Mouse (Mus musculus): ENCODE measurements around the gene Crybb3. TPM values are rescaled to one million over a fixed set of nuclear protein-coding genes. Genes with fewer than 3 reads are reported as not detected.

Gene Crybb3
- polyA plus RNA-seq, 1 experiment, result not detected

DNA sequence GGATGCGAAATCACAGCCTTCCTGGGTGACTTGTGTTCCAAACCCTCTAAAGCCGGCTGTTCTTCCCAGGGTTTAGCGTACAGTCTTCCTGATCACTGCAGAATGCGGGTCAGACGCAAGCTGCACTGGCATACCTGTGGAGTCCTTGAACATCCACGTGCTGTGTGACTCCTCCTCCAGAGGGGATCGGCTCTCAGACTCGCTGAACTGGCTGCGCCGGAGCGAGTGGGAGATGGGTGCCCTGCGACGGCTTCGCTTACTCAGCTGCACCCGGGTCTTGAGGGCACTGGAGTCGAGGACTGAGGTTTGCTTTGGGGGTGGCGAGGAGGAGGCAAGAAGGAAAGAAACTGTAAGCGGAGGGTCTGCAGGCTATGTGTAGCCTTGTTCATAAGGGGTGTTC, 14.1 kb upstream of the Crybb3 start:
- no peak overlapping the region for H3K4me3 ChIP-seq (ENCODE audit: insufficient read depth, low read depth, low read length)
- H3K4me1 ChIP-seq (ENCODE audit: control insufficient read depth, insufficient read depth, low read length), result no peaks in the 10 kb centered on the region
- 92% methylated on average over 18 of the region's 18 CpGs for WGBS
- H3K27ac ChIP-seq (ENCODE audit: insufficient read depth, low read depth, low read length), result no peak overlapping the region
- TF ChIP-seq CTCF (IDR thresholded peaks at IDR 0.05; ENCODE audit: insufficient read depth, low read depth, low read length) (no peak), POLR2A (IDR thresholded peaks at IDR 0.05; ENCODE audit: insufficient read depth, low read depth, low read length) (no peak)

DNA sequence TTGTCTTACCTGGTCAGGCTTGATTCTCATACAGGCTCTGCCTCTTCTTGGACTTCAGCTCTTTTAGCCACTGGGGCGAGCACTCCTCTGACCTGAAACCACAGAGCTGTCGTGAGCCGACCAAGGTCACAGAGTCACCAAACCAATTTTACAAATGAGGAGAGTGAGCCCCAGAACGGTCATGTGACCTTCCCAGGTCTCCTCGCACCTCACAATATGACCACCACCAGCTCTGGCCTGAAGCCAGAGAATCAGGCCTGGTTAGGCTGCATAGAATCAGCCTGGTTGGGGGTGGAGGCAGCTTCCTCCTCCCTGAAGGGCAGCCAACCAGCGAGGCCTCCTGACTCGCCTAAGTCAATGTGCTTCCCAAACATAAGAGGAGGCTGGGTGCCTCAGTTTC, 11.0 kb upstream of the Crybb3 start:
- 75% methylated on average over 7 of the region's 7 CpGs for WGBS
- Histone ChIP-seq H3K27ac (ENCODE audit: insufficient read depth, low read depth, low read length) (no peak overlapping the region), H3K4me3 (ENCODE audit: insufficient read depth, low read depth, low read length) (no peak overlapping the region), H3K4me1 (ENCODE audit: control insufficient read depth, insufficient read depth, low read length) (no peaks in the 10 kb centered on the region)
- TF ChIP-seq CTCF (IDR thresholded peaks at IDR 0.05; ENCODE audit: insufficient read depth, low read depth, low read length) (no peak), POLR2A (IDR thresholded peaks at IDR 0.05; ENCODE audit: insufficient read depth, low read depth, low read length) (no peak)

- 55% methylated on average over 5 of the region's 5 CpGs for WGBS
- Histone ChIP-seq H3K27ac (ENCODE audit: insufficient read depth, low read depth, low read length) (no peak overlapping the region), H3K4me3 (ENCODE audit: insufficient read depth, low read depth, low read length) (no peak overlapping the region)
Observed at GRCm38 (mm10) chr5:113091162-113091561, 9.8 kb upstream of the Crybb3 start.

GRCm38 (mm10) chr5:113090750-113091149, 9.4 kb upstream of the Crybb3 start:
- no peaks in the 10 kb centered on the region for H3K4me1 ChIP-seq (ENCODE audit: control insufficient read depth, insufficient read depth, low read length)
- TF ChIP-seq CTCF (IDR thresholded peaks at IDR 0.05; ENCODE audit: insufficient read depth, low read depth, low read length) (no peak), POLR2A (IDR thresholded peaks at IDR 0.05; ENCODE audit: insufficient read depth, low read depth, low read length) (no peak)
- H3K4me3 ChIP-seq (ENCODE audit: insufficient read depth, low read depth, low read length), result no peak overlapping the region
- no peak overlapping the region for H3K27ac ChIP-seq (ENCODE audit: insufficient read depth, low read depth, low read length)
- WGBS, result 94% methylated on average over 11 of the region's 11 CpGs

More at GRCm38 (mm10) chr5:113091162-113091561, 9.8 kb upstream of the Crybb3 start:
- H3K4me1 ChIP-seq (ENCODE audit: control insufficient read depth, insufficient read depth, low read length), result no peaks in the 10 kb centered on the region
- TF ChIP-seq CTCF (IDR thresholded peaks at IDR 0.05; ENCODE audit: insufficient read depth, low read depth, low read length) (peak; percentile 39; the same call in 1 of the 2 replicates), POLR2A (IDR thresholded peaks at IDR 0.05; ENCODE audit: insufficient read depth, low read depth, low read length) (no peak)

GRCm38 (mm10) chr5:113090077-113090690, 8.8 kb upstream of the Crybb3 start:
- TF ChIP-seq CTCF (IDR thresholded peaks at IDR 0.05; ENCODE audit: insufficient read depth, low read depth, low read length) (no peak), POLR2A (IDR thresholded peaks at IDR 0.05; ENCODE audit: insufficient read depth, low read depth, low read length) (no peak)
- 92% methylated on average over 24 of the region's 24 CpGs for WGBS
- Histone ChIP-seq H3K4me1 (ENCODE audit: control insufficient read depth, insufficient read depth, low read length) (no peaks in the 10 kb centered on the region), H3K4me3 (ENCODE audit: insufficient read depth, low read depth, low read length) (no peak overlapping the region), H3K27ac (ENCODE audit: insufficient read depth, low read depth, low read length) (no peak overlapping the region)

GRCm38 (mm10) chr5:113087465-113087864, 6.1 kb upstream of the Crybb3 start:
- TF ChIP-seq POLR2A (IDR thresholded peaks at IDR 0.05; ENCODE audit: insufficient read depth, low read depth, low read length), result no peak
- no peak for TF ChIP-seq CTCF (IDR thresholded peaks at IDR 0.05; ENCODE audit: insufficient read depth, low read depth, low read length)
- Histone ChIP-seq H3K4me3 (ENCODE audit: insufficient read depth, low read depth, low read length) (no peak overlapping the region), H3K27ac (ENCODE audit: insufficient read depth, low read depth, low read length) (no peak overlapping the region), H3K4me1 (ENCODE audit: control insufficient read depth, insufficient read depth, low read length) (peaks cover 5% of the 10 kb centered on the region)
- 77% methylated on average over 2 of the region's 2 CpGs for WGBS

GRCm38 (mm10) chr5:113086990-113087389, 5.6 kb upstream of the Crybb3 start:
- Histone ChIP-seq H3K4me1 (ENCODE audit: control insufficient read depth, insufficient read depth, low read length) (peaks cover 5% of the 10 kb centered on the region), H3K27ac (ENCODE audit: insufficient read depth, low read depth, low read length) (no peak overlapping the region), H3K4me3 (ENCODE audit: insufficient read depth, low read depth, low read length) (no peak overlapping the region)
- WGBS, result 82% methylated on average over 4 of the region's 4 CpGs
- TF ChIP-seq POLR2A (IDR thresholded peaks at IDR 0.05; ENCODE audit: insufficient read depth, low read depth, low read length) (no peak), CTCF (IDR thresholded peaks at IDR 0.05; ENCODE audit: insufficient read depth, low read depth, low read length) (no peak)

DNA sequence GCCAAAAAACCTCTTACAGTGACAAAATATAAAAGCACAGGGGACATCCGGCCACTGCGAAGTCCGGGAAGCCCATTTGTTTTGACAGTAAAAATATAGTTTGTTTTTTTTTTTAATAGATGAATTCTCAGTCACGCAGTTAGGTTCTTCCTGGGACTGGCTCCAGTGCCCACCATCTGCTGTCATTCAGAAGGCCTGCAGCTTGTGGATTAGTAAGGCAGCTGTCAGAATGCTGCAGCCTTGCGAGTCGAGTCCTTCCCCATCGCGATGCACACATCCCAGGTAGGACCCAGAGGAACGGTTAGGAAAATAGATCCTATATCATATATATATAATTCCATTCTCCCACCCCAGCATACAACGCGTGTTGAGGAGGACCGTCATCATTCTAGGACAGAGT, 5.1 kb upstream of the Crybb3 start:
- no peak overlapping the region for H3K27ac ChIP-seq (ENCODE audit: insufficient read depth, low read depth, low read length)

DNA sequence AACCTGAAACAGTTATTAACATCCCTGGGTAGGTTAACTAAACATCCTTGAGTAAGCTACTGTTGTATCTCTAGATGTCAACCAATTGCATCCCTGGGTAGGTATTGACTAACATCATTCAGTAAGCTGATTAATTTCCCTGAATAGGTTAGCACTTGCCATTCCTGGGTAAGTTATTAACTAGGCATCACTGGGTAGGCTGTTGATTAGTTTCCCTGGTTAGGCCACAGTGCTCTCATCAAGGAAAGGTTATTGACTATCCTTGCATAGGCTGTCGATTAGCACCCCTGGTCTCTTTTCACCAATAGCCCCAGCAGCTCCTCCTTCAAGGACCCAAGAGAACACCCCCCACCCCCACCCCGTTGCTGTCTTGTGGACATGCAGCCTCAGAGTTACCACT, 4.5 kb upstream of the Crybb3 start:
- 54% methylated on average over 2 of the region's 2 CpGs for WGBS
- H3K27ac ChIP-seq (ENCODE audit: insufficient read depth, low read depth, low read length), result no peak overlapping the region
- H3K4me3 ChIP-seq (ENCODE audit: insufficient read depth, low read depth, low read length), result no peak overlapping the region
- H3K4me1 ChIP-seq (ENCODE audit: control insufficient read depth, insufficient read depth, low read length), result peaks cover 5% of the 10 kb centered on the region
- TF ChIP-seq POLR2A (IDR thresholded peaks at IDR 0.05; ENCODE audit: insufficient read depth, low read depth, low read length) (no peak), CTCF (IDR thresholded peaks at IDR 0.05; ENCODE audit: insufficient read depth, low read depth, low read length) (no peak)

More for the DNA sequence above, 5.1 kb upstream of the Crybb3 start:
- Histone ChIP-seq H3K4me1 (ENCODE audit: control insufficient read depth, insufficient read depth, low read length) (peaks cover 5% of the 10 kb centered on the region), H3K4me3 (ENCODE audit: insufficient read depth, low read depth, low read length) (no peak overlapping the region)
- no peak for TF ChIP-seq POLR2A (IDR thresholded peaks at IDR 0.05; ENCODE audit: insufficient read depth, low read depth, low read length)
- TF ChIP-seq CTCF (IDR thresholded peaks at IDR 0.05; ENCODE audit: insufficient read depth, low read depth, low read length), result no peak
- 70% methylated on average over 12 of the region's 12 CpGs for WGBS

All from olfactory bulb, adult 2 months (tissue).